In the genomic region with DNA sequence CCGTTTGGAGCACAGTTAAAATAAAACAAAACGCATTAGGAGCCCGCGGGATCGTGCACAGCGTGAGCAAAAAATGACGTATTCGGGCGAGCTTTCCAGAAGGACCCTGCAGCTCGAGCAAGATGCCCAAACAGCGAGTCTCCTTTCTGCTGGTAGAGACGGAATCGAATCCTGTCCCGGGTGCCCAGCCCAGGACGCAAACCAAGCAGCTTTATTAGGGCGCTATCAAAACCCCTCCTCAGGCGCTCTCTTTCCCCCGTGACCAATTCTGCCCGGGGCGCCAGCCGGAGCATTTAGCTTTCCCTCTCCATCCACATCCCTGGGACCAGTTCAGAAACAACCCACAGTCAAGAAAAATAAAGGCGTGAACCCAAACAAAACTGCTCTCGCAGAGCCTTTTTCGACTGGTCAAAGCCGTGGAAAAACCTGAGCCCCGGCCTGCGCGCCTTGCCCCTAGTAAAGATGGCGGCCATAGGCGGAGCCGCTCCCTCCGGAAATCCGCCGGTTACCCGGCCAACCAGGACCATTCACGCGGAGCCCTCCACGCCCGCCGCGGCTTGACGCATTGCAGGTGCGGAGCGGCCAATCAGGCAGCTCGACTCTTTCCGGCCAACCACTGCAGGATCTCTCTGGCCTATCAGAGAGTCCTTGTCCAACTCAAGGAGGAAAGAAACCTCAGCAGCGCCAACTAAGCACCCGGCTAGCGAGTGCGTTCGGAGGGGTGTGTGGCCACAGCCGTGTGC, we compare ENCODE assay signal across 8 mouse cellular contexts. TPM values are rescaled to one million over a fixed set of nuclear protein-coding genes. Genes with fewer than 3 reads are reported as not detected.
A peak's percentile ranks its signal among the peaks of the same experiment; 100 is the strongest.
DNase-seq lines count a peak whose midpoint lies in the region; ATAC-seq and TF ChIP-seq lines count a peak whose summit lies in the region.

No protein-coding gene starts in this region.

- peak; percentile 99 for ATAC-seq in Patski
- ATAC-seq in hindbrain, embryonic 13.5 days (ENCODE audit: low FRiP score), result peak; percentile 99

- peak overlapping the region; percentile 81 for H3K4me2 ChIP-seq in hindbrain, embryonic 13.5 days

- in situ Hi-C loops in Patski (cut with MboI; ENCODE audit: low pct_unique_long_range_greater_than_20kb), result no loop called here

- DNase-seq in Patski (ENCODE audit: low read depth, low spot score), result peak; percentile 91
- DNase-seq in cerebellum, postnatal 14 days, result peak; percentile 99
- DNase-seq in frontal cortex, postnatal 14 days (ENCODE audit: low spot score in 2 of 2), result peak; percentile 99 to 100
- peak; percentile 100 for DNase-seq in layer of hippocampus, postnatal 36 days
- DNase-seq in lung, postnatal 36 days, result peak; percentile 99
- peak; percentile 100 for DNase-seq in retina, postnatal 1 day
- DNase-seq in urinary bladder, adult 18-20 months (ENCODE audit: low spot score in 2 of 2), result peak; percentile 95 to 100

- H3K4me3 ChIP-seq in hindbrain, embryonic 13.5 days, result peak overlapping the region; percentile 55

- peaks cover 15% of the 10 kb centered on the region for H3K4me1 ChIP-seq in hindbrain, embryonic 13.5 days (replicated peaks)

- WGBS in hindbrain, embryonic 13.5 days, result under 1% methylated on average over 52 of the region's 52 CpGs

- H3K9ac ChIP-seq in hindbrain, embryonic 13.5 days, result peak overlapping the region; percentile 80

- POLR2A ChIA-PET in Patski (lab: Charles Lee), result interaction anchor here (1.0 to 2.8 kb wide), 3 partner anchors 12 to 19 kb away, joined by 3 to 10 read pairs (median 4); partner anchors contain the start of gene Calm1

- peak overlapping the region; percentile 99 for H3K27ac ChIP-seq in hindbrain, embryonic 13.5 days

- no peaks in the 10 kb centered on the region for H3K9me3 ChIP-seq in hindbrain, embryonic 13.5 days

- CTCF ChIA-PET in Patski (lab: Charles Lee), result interaction anchor here (2.0 kb wide), 1 partner anchor 14 kb away, joined by 7 read pairs; no protein-coding TSS in a partner anchor

- H3K27me3 ChIP-seq in Patski, result no peaks in the 10 kb centered on the region
- no peaks in the 10 kb centered on the region for H3K27me3 ChIP-seq in hindbrain, embryonic 13.5 days

- TF ChIP-seq CTCF in Patski (IDR thresholded peaks at IDR 0.05), result no peak

- H3K36me3 ChIP-seq in hindbrain, embryonic 13.5 days, result no peaks in the 10 kb centered on the region

RNA-seq across cellular contexts. Expression of gene Calm1, which starts 12.1 kb away (rescaled TPM):
- polyA plus RNA-seq in Patski (2021), result 442 TPM
- polyA plus RNA-seq in hindbrain, embryonic 13.5 days (2015; fragmentation: Nextera tagmentation; extraction: Ambion mirVana), result 2,269 and 2,272 TPM in 2 replicates
- total RNA-seq in layer of hippocampus, postnatal 36 days (2021), result 1,000 to 10,000 TPM; 2,038 to 2,139 TPM

RNA-seq across cellular contexts. Expression of gene Nrde2, which starts 27.7 kb away (rescaled TPM):
- polyA plus RNA-seq in Patski (2021), result 13.5 TPM
- polyA plus RNA-seq in hindbrain, embryonic 13.5 days (2015; fragmentation: Nextera tagmentation; extraction: Ambion mirVana), result 14.4 and 14.9 TPM in 2 replicates
- total RNA-seq in layer of hippocampus, postnatal 36 days (2021), result 10 to 100 TPM; 19.7 to 20.2 TPM

Comparison
In these comparisons a context has a peak if more than half of its experiments do, and no peak if none do; other contexts are left out.
1. Peak in every context shown above with its lines: DNase-seq, ATAC-seq, H3K4me3 ChIP-seq and H3K27ac ChIP-seq.